Mouse (Mus musculus) stomach, postnatal 0 days (tissue): ENCODE measurements around the gene S100a16.

Source experiments
- CTCF ChIP-seq: IDR thresholded peaks from 2 replicates; pipeline ENCODE4 v1.5.1; 2016; ENCODE audit warnings: antibody characterized with exemption, low read depth, mild to moderate bottlenecking, moderate library complexity
- EP300 ChIP-seq: optimal IDR thresholded peaks from 2 replicates; pipeline ENCODE3; 2016; ENCODE audit warnings: antibody characterized with exemption

DNA sequence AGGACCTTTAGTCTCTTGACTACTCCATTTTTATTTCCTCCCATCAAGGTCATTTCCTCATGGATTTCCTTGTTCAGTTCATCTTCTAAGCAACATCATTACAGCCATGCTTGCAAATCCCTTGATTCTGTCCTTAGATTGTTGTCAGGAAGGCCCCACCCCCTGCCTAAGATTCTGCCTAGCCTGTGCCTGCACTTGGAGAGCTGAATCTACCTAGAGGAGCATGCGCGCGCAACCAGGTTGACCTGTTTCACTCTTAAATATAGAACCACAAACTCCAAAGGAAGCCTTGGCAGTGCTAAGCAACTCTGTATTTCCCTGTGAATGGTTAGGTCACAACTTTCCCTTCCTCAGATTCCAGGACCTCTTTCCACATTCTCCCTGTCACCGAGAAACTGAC lies 19.3 kb upstream of the S100a16 start:
- TF ChIP-seq CTCF (no peak), EP300 (no peak)
